Mouse (Mus musculus): ENCODE data around the gene Wdr76. TPM values are rescaled to one million over a fixed set of nuclear protein-coding genes. Genes with fewer than 3 reads are reported as not detected.

The Wdr76 gene
- polyA plus RNA-seq, 1 experiment = 0.20 TPM

- TF ChIP-seq GATA1 (IDR thresholded peaks at IDR 0.05; ENCODE audit: borderline replicate concordance, low read length) (no peak), FLI1 (IDR thresholded peaks at IDR 0.05; ENCODE audit: low read length) (no peak)
- no peaks in the 10 kb centered on the region for H3K9me3 ChIP-seq
- H3K4me1 ChIP-seq = peaks cover 46% of the 10 kb centered on the region
- H3K27me3 ChIP-seq (replicated peaks) = peaks cover 31% of the 10 kb centered on the region
- H3K36me3 ChIP-seq (replicated peaks; ENCODE audit: low read length) = no peaks in the 10 kb centered on the region
- no peak overlapping the region for H3K4me3 ChIP-seq (replicated peaks)
These were observed 67.6 kb downstream of the Wdr76 start for GRCm38 (mm10) chr2:121574066-121574630.

- H3K27me3 ChIP-seq (replicated peaks) = peaks cover 29% of the 10 kb centered on the region
- H3K4me3 ChIP-seq (replicated peaks) = no peak overlapping the region
- H3K4me1 ChIP-seq = peaks cover 36% of the 10 kb centered on the region
- no peaks in the 10 kb centered on the region for H3K9me3 ChIP-seq
- H3K36me3 ChIP-seq (replicated peaks; ENCODE audit: low read length) = no peaks in the 10 kb centered on the region
- no peak for TF ChIP-seq FLI1 (IDR thresholded peaks at IDR 0.05; ENCODE audit: low read length)
- TF ChIP-seq GATA1 (IDR thresholded peaks at IDR 0.05; ENCODE audit: borderline replicate concordance, low read length) = no peak
These were observed 69.2 kb downstream of the Wdr76 start for GRCm38 (mm10) chr2:121575741-121576201.

GRCm38 (mm10) chr2:121582809-121583376, 76.4 kb downstream of the Wdr76 start:
- Histone ChIP-seq H3K9me3 (no peaks in the 10 kb centered on the region), H3K36me3 (replicated peaks; ENCODE audit: low read length) (no peaks in the 10 kb centered on the region), H3K4me3 (replicated peaks) (no peak overlapping the region), H3K27me3 (replicated peaks) (peaks cover 22% of the 10 kb centered on the region), H3K4me1 (peaks cover 20% of the 10 kb centered on the region)
- no peak for TF ChIP-seq GATA1 (IDR thresholded peaks at IDR 0.05; ENCODE audit: borderline replicate concordance, low read length)
- TF ChIP-seq FLI1 (IDR thresholded peaks at IDR 0.05; ENCODE audit: low read length) = no peak

GRCm38 (mm10) chr2:121583468-121584116, 77.1 kb downstream of the Wdr76 start:
- Histone ChIP-seq H3K4me3 (replicated peaks) (peak overlapping the region; percentile 48), H3K36me3 (replicated peaks; ENCODE audit: low read length) (no peaks in the 10 kb centered on the region), H3K4me1 (peaks cover 27% of the 10 kb centered on the region), H3K27me3 (replicated peaks) (peaks cover 19% of the 10 kb centered on the region), H3K9me3 (no peaks in the 10 kb centered on the region)
- TF ChIP-seq GATA1 (IDR thresholded peaks at IDR 0.05; ENCODE audit: borderline replicate concordance, low read length) (no peak), FLI1 (IDR thresholded peaks at IDR 0.05; ENCODE audit: low read length) (no peak)

DNA sequence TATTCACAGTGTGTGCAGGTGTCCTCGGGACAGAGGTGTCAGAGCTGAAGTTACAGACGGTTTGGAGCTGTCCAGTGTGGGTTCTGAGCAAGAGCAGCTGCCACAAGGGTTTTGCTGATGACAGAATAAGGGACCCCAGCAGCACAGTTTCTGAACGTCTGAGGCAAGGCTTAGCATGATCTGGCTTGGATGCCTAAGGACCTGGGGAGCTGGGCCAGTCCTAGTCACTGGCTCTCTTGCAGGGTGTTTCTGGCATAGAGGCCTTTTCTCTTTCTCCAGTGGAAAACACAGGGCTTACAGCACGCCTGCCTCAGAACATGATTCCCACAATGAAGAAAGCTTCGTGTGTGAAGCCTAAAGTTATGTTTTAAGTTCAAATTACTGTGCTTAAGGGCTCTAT, 78.2 kb downstream of the Wdr76 start:
- no peaks in the 10 kb centered on the region for H3K9me3 ChIP-seq
- H3K36me3 ChIP-seq (replicated peaks; ENCODE audit: low read length) = no peaks in the 10 kb centered on the region
- peaks cover 11% of the 10 kb centered on the region for H3K27me3 ChIP-seq (replicated peaks)
- peaks cover 34% of the 10 kb centered on the region for H3K4me1 ChIP-seq
- no peak overlapping the region for H3K4me3 ChIP-seq (replicated peaks)
- TF ChIP-seq GATA1 (IDR thresholded peaks at IDR 0.05; ENCODE audit: borderline replicate concordance, low read length) (no peak), FLI1 (IDR thresholded peaks at IDR 0.05; ENCODE audit: low read length) (no peak)

GRCm38 (mm10) chr2:121587523-121588308, 81.2 kb downstream of the Wdr76 start:
- Histone ChIP-seq H3K9me3 (no peaks in the 10 kb centered on the region), H3K36me3 (replicated peaks; ENCODE audit: low read length) (no peaks in the 10 kb centered on the region), H3K4me3 (replicated peaks) (peak overlapping the region; percentile 12), H3K27me3 (replicated peaks) (peaks cover 19% of the 10 kb centered on the region), H3K4me1 (peaks cover 41% of the 10 kb centered on the region)
- TF ChIP-seq GATA1 (IDR thresholded peaks at IDR 0.05; ENCODE audit: borderline replicate concordance, low read length) (no peak), FLI1 (IDR thresholded peaks at IDR 0.05; ENCODE audit: low read length) (no peak)

GRCm38 (mm10) chr2:121588309-121588694, 81.8 kb downstream of the Wdr76 start:
- peaks cover 19% of the 10 kb centered on the region for H3K27me3 ChIP-seq (replicated peaks)
- peak overlapping the region; percentile 12 for H3K4me3 ChIP-seq (replicated peaks)
- no peaks in the 10 kb centered on the region for H3K36me3 ChIP-seq (replicated peaks; ENCODE audit: low read length)
- H3K9me3 ChIP-seq = no peaks in the 10 kb centered on the region
- no peak for TF ChIP-seq GATA1 (IDR thresholded peaks at IDR 0.05; ENCODE audit: borderline replicate concordance, low read length)
- TF ChIP-seq FLI1 (IDR thresholded peaks at IDR 0.05; ENCODE audit: low read length) = no peak
- H3K4me1 ChIP-seq = peaks cover 41% of the 10 kb centered on the region

- TF ChIP-seq FLI1 (IDR thresholded peaks at IDR 0.05; ENCODE audit: low read length) = no peak
- no peak for TF ChIP-seq GATA1 (IDR thresholded peaks at IDR 0.05; ENCODE audit: borderline replicate concordance, low read length)
- peak overlapping the region; percentile 89 for H3K4me3 ChIP-seq (replicated peaks)
- H3K36me3 ChIP-seq (replicated peaks; ENCODE audit: low read length) = no peaks in the 10 kb centered on the region
- H3K4me1 ChIP-seq = peaks cover 55% of the 10 kb centered on the region
- H3K9me3 ChIP-seq = peaks cover 3% of the 10 kb centered on the region; the same call in 1 of the 2 replicates
- peaks cover 11% of the 10 kb centered on the region for H3K27me3 ChIP-seq (replicated peaks)
These were observed 87.6 kb downstream of the Wdr76 start for GRCm38 (mm10) chr2:121594131-121594530.

Other genes starting within 250 kb of the Wdr76 start
- gene Trp53bp1, start 235.3 kb upstream of the Wdr76 start, polyA plus RNA-seq (2012; ENCODE audit: insufficient read depth, low replicate concordance) = 8.6 TPM in 1 of 2 replicates, not detected in the other
- 1.6 and 11.4 TPM in 2 replicates for gene Map1a, start 217.1 kb upstream of the Wdr76 start, polyA plus RNA-seq (2012; ENCODE audit: insufficient read depth, low replicate concordance)
- gene Ppip5k1, start 151.3 kb upstream of the Wdr76 start, polyA plus RNA-seq (2012; ENCODE audit: insufficient read depth, low replicate concordance) = 1.9 TPM in 1 of 2 replicates, not detected in the other
- not detected in 2 replicates for gene Ckmt1, start 149.0 kb upstream of the Wdr76 start, polyA plus RNA-seq (2012; ENCODE audit: insufficient read depth, low replicate concordance)
- not detected in 2 replicates for gene Strc, start 119.6 kb upstream of the Wdr76 start, polyA plus RNA-seq (2012; ENCODE audit: insufficient read depth, low replicate concordance)
- gene Pdia3, start 92.9 kb upstream of the Wdr76 start, polyA plus RNA-seq (2012; ENCODE audit: insufficient read depth, low replicate concordance) = 332 and 1,563 TPM in 2 replicates
- gene Catsper2, start 92.9 kb upstream of the Wdr76 start, polyA plus RNA-seq (2012; ENCODE audit: insufficient read depth, low replicate concordance) = 0.10 TPM in 1 of 2 replicates, not detected in the other
- gene Ell3, start 62.4 kb upstream of the Wdr76 start, polyA plus RNA-seq (2012; ENCODE audit: insufficient read depth, low replicate concordance) = not detected in 2 replicates
- 78.6 and 558 TPM in 2 replicates for gene Serf2, start 57.5 kb upstream of the Wdr76 start, polyA plus RNA-seq (2012; ENCODE audit: insufficient read depth, low replicate concordance)
- 12.9 and 128 TPM in 2 replicates for gene Hypk, start 53.4 kb upstream of the Wdr76 start, polyA plus RNA-seq (2012; ENCODE audit: insufficient read depth, low replicate concordance)
- gene Serinc4, start 49.9 kb upstream of the Wdr76 start, polyA plus RNA-seq (2012; ENCODE audit: insufficient read depth, low replicate concordance) = 0.30 TPM in 1 of 2 replicates, not detected in the other
- gene Mfap1b, start 32.7 kb upstream of the Wdr76 start, polyA plus RNA-seq (2012; ENCODE audit: insufficient read depth, low replicate concordance) = 2.3 TPM in 1 of 2 replicates, not detected in the other
- gene Mfap1a, start 58 bp upstream of the Wdr76 start, polyA plus RNA-seq (2012; ENCODE audit: insufficient read depth, low replicate concordance) = 0.52 and 2.2 TPM in 2 replicates

All from megakaryocyte, embryonic 14.5 days (primary cell).